Mouse (Mus musculus) cortical plate, adult 2 months (tissue): Measurements from ENCODE around the gene Olfr145. TPM values are rescaled to one million over a fixed set of nuclear protein-coding genes. Genes with fewer than 3 reads are reported as not detected.

Experiments
- H3K27ac ChIP-seq: fragments of 200-500 bp; 2 replicates; pipeline ENCODE4 v1.5.1; 2012; ENCODE audit warnings: low read length, control low read depth, inconsistent platforms; ENCODE audit not compliant: insufficient read depth
- H3K4me1 ChIP-seq: fragments of 200-500 bp; 2 replicates; pipeline ENCODE4 v1.6.1; 2011; ENCODE audit warnings: low read length; ENCODE audit not compliant: control insufficient read depth, insufficient read depth
- H3K4me3 ChIP-seq: fragments of 200-500 bp; 2 replicates; pipeline ENCODE4 v1.5.1; 2011; ENCODE audit warnings: mild to moderate bottlenecking, low read length, control low read depth; ENCODE audit not compliant: insufficient read depth
- CTCF ChIP-seq: fragments of 200-500 bp; IDR thresholded peaks from 2 replicates; pipeline ENCODE4 v1.5.1; 2011; ENCODE audit warnings: mild to moderate bottlenecking, control low read depth, low read length; ENCODE audit not compliant: insufficient read depth; ENCODE audit errors: extremely low read depth
- POLR2A ChIP-seq: fragments of 200-500 bp; IDR thresholded peaks from 2 replicates; pipeline ENCODE4 v1.6.1; 2011; ENCODE audit warnings: mild to moderate bottlenecking, low read length, control low read depth; ENCODE audit not compliant: insufficient read depth; ENCODE audit errors: extremely low read depth
- polyA plus RNA-seq: library from polyadenylated mRNA; depleted of rRNA; stranded (reverse); fragments of >200 nt; gene quantifications from 2 replicates; pipeline ENCODE4 v1.2.3, GENCODE M21; 2012; rRNA removed

The Olfr145 gene
- polyA plus RNA-seq, 1 experiment = not detected

- TF ChIP-seq POLR2A = no peak
- no peak for TF ChIP-seq CTCF
- Histone ChIP-seq H3K27ac (no peak overlapping the region), H3K4me3 (no peak overlapping the region), H3K4me1 (no peaks in the 10 kb centered on the region)
Measured at GRCm38 (mm10) chr9:37918018-37918417, 21.5 kb downstream of the Olfr145 start.

GRCm38 (mm10) chr9:37924194-37924593 lies 27.7 kb downstream of the Olfr145 start:
- TF ChIP-seq CTCF (no peak), POLR2A (no peak)
- Histone ChIP-seq H3K4me1 (no peaks in the 10 kb centered on the region), H3K4me3 (no peak overlapping the region), H3K27ac (no peak overlapping the region)

GRCm38 (mm10) chr9:37925445-37925844 lies 28.9 kb downstream of the Olfr145 start:
- no peak for TF ChIP-seq CTCF
- TF ChIP-seq POLR2A = no peak
- no peak overlapping the region for H3K4me3 ChIP-seq
- no peak overlapping the region; the same call in 1 of the 2 replicates for H3K27ac ChIP-seq
- no peaks in the 10 kb centered on the region for H3K4me1 ChIP-seq

GRCm38 (mm10) chr9:37926019-37927013 lies 29.8 kb downstream of the Olfr145 start:
- no peak for TF ChIP-seq CTCF
- no peak for TF ChIP-seq POLR2A
- no peak overlapping the region for H3K27ac ChIP-seq
- H3K4me3 ChIP-seq = no peak overlapping the region
- no peaks in the 10 kb centered on the region for H3K4me1 ChIP-seq

- TF ChIP-seq CTCF (peak; percentile 87), POLR2A (no peak)
- Histone ChIP-seq H3K27ac (no peak overlapping the region), H3K4me1 (no peaks in the 10 kb centered on the region), H3K4me3 (no peak overlapping the region)
Measured at GRCm38 (mm10) chr9:37932519-37932918, 36.0 kb downstream of the Olfr145 start.

- H3K4me1 ChIP-seq = no peaks in the 10 kb centered on the region
- TF ChIP-seq CTCF (no peak), POLR2A (no peak)
- no peak overlapping the region for H3K27ac ChIP-seq
- no peak overlapping the region for H3K4me3 ChIP-seq
Measured at GRCm38 (mm10) chr9:37934146-37934545, 37.6 kb downstream of the Olfr145 start.

GRCm38 (mm10) chr9:37941167-37941566 lies 44.6 kb downstream of the Olfr145 start:
- Histone ChIP-seq H3K4me3 (no peak overlapping the region), H3K27ac (no peak overlapping the region), H3K4me1 (peaks cover 2% of the 10 kb centered on the region)
- TF ChIP-seq POLR2A (no peak), CTCF (no peak)

Other genes starting within 250 kb of the Olfr145 start
- 48.0 TPM in 2 replicates for gene Tbrg1, start 239.4 kb upstream of the Olfr145 start, polyA plus RNA-seq
- gene Panx3, start 227.5 kb upstream of the Olfr145 start, polyA plus RNA-seq = not detected in 2 replicates
- not detected in 2 replicates for gene Olfr160, start 180.5 kb upstream of the Olfr145 start, polyA plus RNA-seq
- gene Olfr874, start 151.6 kb upstream of the Olfr145 start, polyA plus RNA-seq = not detected in 2 replicates
- gene Olfr875, start 124.9 kb upstream of the Olfr145 start, polyA plus RNA-seq = not detected in 2 replicates
- gene Olfr876, start 93.7 kb upstream of the Olfr145 start, polyA plus RNA-seq = not detected in 2 replicates
- 0.11 and 0.31 TPM in 2 replicates for gene Olfr877, start 42.5 kb upstream of the Olfr145 start, polyA plus RNA-seq
- gene Olfr878, start 21.1 kb downstream of the Olfr145 start, polyA plus RNA-seq = 0.23 and 0.26 TPM in 2 replicates
- gene Olfr881, start 95.1 kb downstream of the Olfr145 start, polyA plus RNA-seq = 0.08 TPM in 1 of 2 replicates, not detected in the other
- not detected in 2 replicates for gene Olfr883, start 129.1 kb downstream of the Olfr145 start, polyA plus RNA-seq
- not detected in 2 replicates for gene Olfr884, start 149.8 kb downstream of the Olfr145 start, polyA plus RNA-seq
- gene Olfr885, start 164.6 kb downstream of the Olfr145 start, polyA plus RNA-seq = not detected in 2 replicates
- not detected in 2 replicates for gene Olfr887, start 187.3 kb downstream of the Olfr145 start, polyA plus RNA-seq
- not detected in 2 replicates for gene Olfr888, start 211.4 kb downstream of the Olfr145 start, polyA plus RNA-seq
- gene Olfr889, start 218.5 kb downstream of the Olfr145 start, polyA plus RNA-seq = not detected in 2 replicates
- not detected in 2 replicates for gene Olfr890, start 245.8 kb downstream of the Olfr145 start, polyA plus RNA-seq